Comparison of ENCODE assay signal across 9 mouse cellular contexts in the genomic region with DNA sequence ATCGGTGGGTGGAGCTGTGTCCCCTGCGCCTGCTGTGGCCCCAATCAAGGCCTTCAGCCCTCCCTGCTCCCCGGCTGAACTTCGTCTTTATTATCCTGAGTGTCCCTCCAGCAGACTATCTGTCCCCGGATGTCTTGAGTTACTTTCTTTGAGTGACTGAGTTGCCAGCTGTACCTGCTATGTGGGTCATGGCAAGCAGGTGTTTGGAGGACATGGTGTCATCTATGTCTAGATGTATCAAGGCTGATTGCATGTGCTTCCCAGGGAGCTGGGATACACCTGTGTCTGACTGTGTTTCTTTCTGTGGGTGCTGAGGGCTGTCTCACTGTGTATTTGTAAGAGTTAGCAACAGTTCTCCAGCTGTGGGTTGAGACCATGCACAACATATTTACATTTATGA. TPM values are rescaled to one million over a fixed set of nuclear protein-coding genes. Genes with fewer than 3 reads are reported as not detected.
DNase-seq lines count a peak whose midpoint lies in the region; ATAC-seq and TF ChIP-seq lines count a peak whose summit lies in the region.
"Had no signal": no experiment of that assay in that cellular context is flagged by ENCODE, and none has a peak within 500 bp of the region (broad histone marks: within the 10 kb centered on the region; RNA-seq: fewer than 3 reads in every experiment).

No protein-coding gene starts in this region.

- TF ChIP-seq CTCF in G1E (IDR thresholded peaks at IDR 0.05; ENCODE audit: low read depth, low read length): no peak

- intact Hi-C loops in gastrocnemius, postnatal 14 days (cut with DNase I; ENCODE audit: low total_unique reads): no loop called here

- peaks cover 34% of the 10 kb centered on the region for H3K4me1 ChIP-seq in heart, embryonic 13.5 days
- H3K4me1 ChIP-seq in G1E (ENCODE audit: insufficient read depth, low read depth, low read length): peaks cover 95% of the 10 kb centered on the region
- H3K4me1 ChIP-seq in hindbrain, embryonic 11.5 days (replicated peaks; ENCODE audit: control insufficient read depth, insufficient read depth, low read length): peaks cover 36% of the 10 kb centered on the region
- peaks cover 65% of the 10 kb centered on the region for H3K4me1 ChIP-seq in midbrain, embryonic 11.5 days (ENCODE audit: control insufficient read depth, insufficient read depth, low read length)

- no peak for DNase-seq in heart, adult 9 months (ENCODE audit: low spot score in 2 of 2)
- no peak for DNase-seq in G1E (ENCODE audit: low spot score)
- no peak for DNase-seq in hindbrain, embryonic 11.5 days (ENCODE audit: low spot score)
- no peak for DNase-seq in midbrain, embryonic 11.5 days (ENCODE audit: low spot score, missing footprints)
- DNase-seq in layer of hippocampus, adult 18-20 months (ENCODE audit: low spot score in 2 of 2): no peak
- no peak for DNase-seq in gastrocnemius, postnatal 14 days
- DNase-seq in T-cell, adult 2 months (ENCODE audit: low spot score): no peak

- H3K27ac ChIP-seq in heart, embryonic 13.5 days (replicated peaks): no peak overlapping the region
- H3K27ac ChIP-seq in hindbrain, embryonic 11.5 days (ENCODE audit: low read depth, low read length): peak overlapping the region; percentile 5; the same call in 1 of the 2 replicates
- H3K27ac ChIP-seq in midbrain, embryonic 11.5 days (ENCODE audit: low read depth, low read length): no peak overlapping the region
- H3K27ac ChIP-seq: macrophage had no signal

- no peaks in the 10 kb centered on the region for H3K9me3 ChIP-seq in heart, embryonic 13.5 days
- no peaks in the 10 kb centered on the region for H3K9me3 ChIP-seq in G1E (replicated peaks)
- no peaks in the 10 kb centered on the region for H3K9me3 ChIP-seq in hindbrain, embryonic 11.5 days (ENCODE audit: control insufficient read depth, low read length)
- H3K9me3 ChIP-seq in midbrain, embryonic 11.5 days (ENCODE audit: control insufficient read depth, low read length): no peaks in the 10 kb centered on the region

- peaks cover 75% of the 10 kb centered on the region for H3K27me3 ChIP-seq in heart, embryonic 13.5 days (replicated peaks)
- peaks cover 11% of the 10 kb centered on the region for H3K27me3 ChIP-seq in G1E (ENCODE audit: insufficient read depth, low read length)
- H3K27me3 ChIP-seq in hindbrain, embryonic 11.5 days (ENCODE audit: control insufficient read depth, insufficient read depth, low read length): no peaks in the 10 kb centered on the region
- peaks cover 3% of the 10 kb centered on the region for H3K27me3 ChIP-seq in midbrain, embryonic 11.5 days (ENCODE audit: control insufficient read depth, insufficient read depth, low read length)

- H3K4me2 ChIP-seq in heart, embryonic 13.5 days: peak overlapping the region; percentile 98
- peak overlapping the region; percentile 72 for H3K4me2 ChIP-seq in hindbrain, embryonic 11.5 days (replicated peaks; ENCODE audit: low read depth, low read length)
- H3K4me2 ChIP-seq in midbrain, embryonic 11.5 days: peak overlapping the region; percentile 62

- H3K9ac ChIP-seq in heart, embryonic 13.5 days: peak overlapping the region; percentile 79
- peak overlapping the region; percentile 48 for H3K9ac ChIP-seq in hindbrain, embryonic 11.5 days (ENCODE audit: low read depth, low read length)
- peak overlapping the region; percentile 73 for H3K9ac ChIP-seq in midbrain, embryonic 11.5 days (ENCODE audit: low read length)

- ATAC-seq in heart, embryonic 13.5 days (ENCODE audit: extremely low read depth, insufficient number of reproducible peaks, low FRiP score, low TSS enrichment): no peak
- ATAC-seq in G1E (ENCODE audit: extremely low read depth, insufficient number of reproducible peaks, low FRiP score, poor library complexity, severe bottlenecking): no peak
- ATAC-seq in hindbrain, embryonic 11.5 days (ENCODE audit: low FRiP score): no peak
- no peak for ATAC-seq in midbrain, embryonic 11.5 days (ENCODE audit: low FRiP score)

- peak overlapping the region; percentile 57 for H3K4me3 ChIP-seq in heart, embryonic 13.5 days
- peak overlapping the region; percentile 79 for H3K4me3 ChIP-seq in G1E (ENCODE audit: low read depth, low read length)
- peak overlapping the region; percentile 69 for H3K4me3 ChIP-seq in hindbrain, embryonic 11.5 days (ENCODE audit: low read depth, low read length)
- peak overlapping the region; percentile 75 for H3K4me3 ChIP-seq in midbrain, embryonic 11.5 days (ENCODE audit: low read depth, low read length)

- no peaks in the 10 kb centered on the region for H3K36me3 ChIP-seq in heart, embryonic 13.5 days
- peaks cover 52% of the 10 kb centered on the region for H3K36me3 ChIP-seq in G1E (replicated peaks)
- peaks cover 8% of the 10 kb centered on the region for H3K36me3 ChIP-seq in hindbrain, embryonic 11.5 days (ENCODE audit: control insufficient read depth, insufficient read depth, low read length)
- H3K36me3 ChIP-seq in midbrain, embryonic 11.5 days (ENCODE audit: control insufficient read depth, insufficient read depth, low read length): peaks cover 5% of the 10 kb centered on the region

- whole genome bisulfite sequencing in heart, embryonic 13.5 days: 4% methylated on average over 5 of the region's 5 CpGs
- WGBS in hindbrain, embryonic 11.5 days: 11% methylated on average over 5 of the region's 5 CpGs
- WGBS in midbrain, embryonic 11.5 days: 12% methylated on average over 5 of the region's 5 CpGs

RNA-seq across cellular contexts. Expression of a gene that starts 6.0 kb away (rescaled TPM):
- polyA plus RNA-seq in heart, embryonic 13.5 days (2015; fragmentation: Nextera tagmentation; extraction: Ambion mirVana): 2.0 and 3.7 TPM in 2 replicates
- 21.8 and 23.8 TPM in 2 replicates for total RNA-seq in G1E (2014; fragmentation: Nextera tagmentation)
- total RNA-seq in G1E (2017): 6.8 and 9.4 TPM in 2 replicates
- polyA plus RNA-seq in G1E (2012): 47.4 and 50.3 TPM in 2 replicates
- 60.9 and 73.6 TPM in 2 replicates for polyA plus RNA-seq in hindbrain, embryonic 11.5 days (2014; fragmentation: Nextera tagmentation; extraction: Ambion mirVana)
- polyA plus RNA-seq in midbrain, embryonic 11.5 days (2014; fragmentation: Nextera tagmentation; extraction: Ambion mirVana): 59.9 and 62.9 TPM in 2 replicates
- total RNA-seq in layer of hippocampus, adult 18-20 months (2021): 100 to 1,000 TPM; 105 to 112 TPM
- total RNA-seq in gastrocnemius, postnatal 14 days (2021): 1 to 10 TPM; 2.7 to 4.5 TPM

RNA-seq across cellular contexts. Expression of a gene that starts 20.6 kb away (rescaled TPM):
- polyA plus RNA-seq in heart, embryonic 13.5 days (2015; fragmentation: Nextera tagmentation; extraction: Ambion mirVana): 13.3 and 14.9 TPM in 2 replicates
- total RNA-seq in G1E (2014; fragmentation: Nextera tagmentation) (not detected in 2 replicates), G1E (2017) (not detected in 2 replicates)
- 0.23 and 0.28 TPM in 2 replicates for polyA plus RNA-seq in G1E (2012)
- 33.9 and 37.0 TPM in 2 replicates for polyA plus RNA-seq in hindbrain, embryonic 11.5 days (2014; fragmentation: Nextera tagmentation; extraction: Ambion mirVana)
- 21.6 and 21.8 TPM in 2 replicates for polyA plus RNA-seq in midbrain, embryonic 11.5 days (2014; fragmentation: Nextera tagmentation; extraction: Ambion mirVana)
- total RNA-seq in layer of hippocampus, adult 18-20 months (2021): 10 to 100 TPM; 28.1 to 31.3 TPM
- 10 to 100 TPM in 1 of 2 experiments, 1 to 10 TPM in 1; 9.4 to 11.6 TPM for total RNA-seq in gastrocnemius, postnatal 14 days (2021)
- polyA plus RNA-seq: macrophage had no signal

RNA-seq across cellular contexts. Expression of a gene that starts 28.0 kb away (rescaled TPM):
- 111 and 116 TPM in 2 replicates for polyA plus RNA-seq in heart, embryonic 13.5 days (2015; fragmentation: Nextera tagmentation; extraction: Ambion mirVana)
- 24.4 and 33.4 TPM in 2 replicates for total RNA-seq in G1E (2014; fragmentation: Nextera tagmentation)
- 19.3 and 21.4 TPM in 2 replicates for total RNA-seq in G1E (2017)
- 102 and 138 TPM in 2 replicates for polyA plus RNA-seq in G1E (2012)
- polyA plus RNA-seq in hindbrain, embryonic 11.5 days (2014; fragmentation: Nextera tagmentation; extraction: Ambion mirVana): 37.5 and 43.4 TPM in 2 replicates
- 16.5 and 18.3 TPM in 2 replicates for polyA plus RNA-seq in midbrain, embryonic 11.5 days (2014; fragmentation: Nextera tagmentation; extraction: Ambion mirVana)
- 10 to 100 TPM; 21.9 to 26.1 TPM for total RNA-seq in layer of hippocampus, adult 18-20 months (2021)
- 1 to 10 TPM; 5.5 to 6.4 TPM for total RNA-seq in gastrocnemius, postnatal 14 days (2021)

Comparison
In these comparisons a context has a peak if more than half of its experiments do, and no peak if none do; other contexts are left out.
1. RNA of a gene that starts 6.0 kb away (polyA plus RNA-seq): 60.9 to 73.6 TPM in hindbrain, embryonic 11.5 days, 59.9 to 62.9 TPM in midbrain, embryonic 11.5 days and 47.4 to 50.3 TPM in G1E; 2.0 to 3.7 TPM in heart, embryonic 13.5 days; every median in the first group is over 10 times any median in the second.
2. RNA of a gene that starts 20.6 kb away (polyA plus RNA-seq): 33.9 to 37.0 TPM in hindbrain, embryonic 11.5 days, 21.6 to 21.8 TPM in midbrain, embryonic 11.5 days and 13.3 to 14.9 TPM in heart, embryonic 13.5 days; 0.23 to 0.28 TPM in G1E; every median in the first group is over 10 times any median in the second.
3. Peak in every context shown above with its lines, with median percentiles within 50 percentile points of each other: H3K4me2 ChIP-seq, H3K4me3 ChIP-seq and H3K9ac ChIP-seq.